Mouse (Mus musculus) liver, postnatal 0 days (tissue): ENCODE data around the gene Fasn.

Experiments used
- CTCF ChIP-seq: sonication (generic); IDR thresholded peaks from 2 replicates; pipeline ENCODE4 v1.5.1; 2016; ENCODE audit warnings: antibody characterized with exemption, low read depth
- EP300 ChIP-seq: IDR thresholded peaks from 2 replicates; pipeline ENCODE4 v1.6.1; 2016; ENCODE audit warnings: antibody characterized with exemption, low read depth, mild to moderate bottlenecking

- TF ChIP-seq CTCF (no peak), EP300 (no peak)
Observed at GRCm38 (mm10) chr11:120768206-120768605, 56.1 kb downstream of the Fasn start.
